Mouse (Mus musculus) midbrain, embryonic 13.5 days (tissue): ENCODE measurements around the gene Gm2381. TPM values are rescaled to one million over a fixed set of nuclear protein-coding genes. Genes with fewer than 3 reads are reported as not detected.
"Not testable (repeated sequence)": the region's sequence is repeated elsewhere in the genome, so short reads cannot be mapped to it uniquely, and the experiment has no call there.

ENCODE experiments used
- ATAC-seq: fragments of 200-750 bp; cut with Nextera tagmentation; 2 replicates; pipeline ENCODE4 v1.8.0; 2017; ENCODE audit warnings: mild to moderate bottlenecking, moderate TSS enrichment, moderate library complexity
- H3K27ac ChIP-seq: fragments of 300-500 bp; sonication (generic); 2 replicates; pipeline ENCODE4 v1.5.1; 2015; ENCODE audit warnings: inconsistent platforms, mild to moderate bottlenecking, moderate library complexity
- H3K27me3 ChIP-seq: fragments of 300-500 bp; sonication (generic); 2 replicates; pipeline ENCODE4 v1.6.1; 2015; ENCODE audit warnings: mild to moderate bottlenecking, inconsistent platforms
- H3K36me3 ChIP-seq: fragments of 300-500 bp; sonication (generic); 2 replicates; pipeline ENCODE4 v1.6.1; 2015; ENCODE audit warnings: mild to moderate bottlenecking, inconsistent platforms
- H3K4me1 ChIP-seq: fragments of 300-500 bp; sonication (generic); replicated peaks from 2 replicates; pipeline ENCODE4 v1.6.1; 2015; ENCODE audit warnings: inconsistent platforms
- H3K4me2 ChIP-seq: fragments of 300-500 bp; sonication (generic); replicated peaks from 2 replicates; pipeline ENCODE4 v1.6.1; 2015; ENCODE audit warnings: moderate library complexity, mild to moderate bottlenecking, inconsistent platforms
- H3K4me3 ChIP-seq: fragments of 300-500 bp; sonication (generic); replicated peaks from 2 replicates; pipeline ENCODE4 v1.5.1; 2015; ENCODE audit warnings: mild to moderate bottlenecking, inconsistent platforms
- H3K9ac ChIP-seq: fragments of 300-500 bp; sonication (generic); replicated peaks from 2 replicates; pipeline ENCODE4 v1.6.1; 2015; ENCODE audit warnings: mild to moderate bottlenecking, inconsistent platforms
- H3K9me3 ChIP-seq: fragments of 300-500 bp; sonication (generic); 2 replicates; pipeline ENCODE4 v1.6.1; 2016; ENCODE audit warnings: mild to moderate bottlenecking, inconsistent platforms
- WGBS: fragments of 180-500 bp; shearing (Covaris S2); methylation state at CpG from one replicate; pipeline ENCODE4 v1.1.7; 2015; 5-methylcytosine and 5-hydroxymethylcytosine counted together
- polyA plus RNA-seq: library from polyadenylated mRNA; unstranded; fragments of >200 nt; fragmentation: Nextera tagmentation; extraction: Ambion mirVana; gene quantifications from 2 replicates; pipeline ENCODE4 v1.2.1, GENCODE M21; 2015

Gene Gm2381
- not detected in 2 replicates for polyA plus RNA-seq

DNA sequence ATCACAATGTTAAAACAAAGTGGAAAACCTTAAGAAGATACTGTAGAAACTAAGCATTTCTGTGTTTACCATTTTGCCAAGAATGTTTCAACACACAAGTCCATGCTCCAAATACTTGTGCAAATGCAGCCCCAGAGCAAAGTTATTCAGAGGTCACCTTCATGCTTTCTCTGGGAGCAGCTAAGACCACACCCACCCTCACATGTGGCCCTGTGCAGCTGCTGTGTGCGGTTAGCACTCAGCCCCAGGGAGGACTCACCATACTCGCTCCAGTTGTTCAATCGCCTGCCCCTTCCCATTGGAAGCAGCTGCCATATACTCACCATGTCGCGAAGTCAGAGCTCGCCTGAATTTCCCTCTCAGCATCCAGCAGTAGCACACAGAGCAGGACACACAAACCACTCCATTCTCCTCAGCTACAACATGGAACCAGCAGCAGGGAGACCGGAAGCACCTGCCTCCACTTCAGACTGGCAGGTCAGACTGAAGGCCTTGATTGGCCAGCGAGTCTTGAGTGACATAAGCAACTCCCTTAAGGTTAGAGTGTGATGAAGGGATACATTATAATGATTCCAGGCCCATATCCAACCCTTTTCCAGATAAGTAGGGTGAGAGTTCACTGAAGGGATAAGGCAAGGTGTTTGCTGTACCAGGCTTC, at the start of gene Gm2381:
TSS of gene Gm2381 (minus strand) at position 434 of the 658 bp plus-strand sequence.
- H3K36me3 ChIP-seq, H3K27me3 ChIP-seq, H3K4me3 ChIP-seq, ATAC-seq, H3K4me1 ChIP-seq, H3K27ac ChIP-seq, H3K9ac ChIP-seq, H3K4me2 ChIP-seq: not testable (repeated sequence)
- peaks cover 14% of the 10 kb centered on the region for H3K9me3 ChIP-seq
- 84% methylated on average over 8 of the region's 8 CpGs for WGBS

GRCm38 (mm10) chr7:42898067-42898466, 31.0 kb upstream of the Gm2381 start:
- WGBS: 89% methylated on average over 2 of the region's 2 CpGs
- not testable (repeated sequence) for H3K4me2 ChIP-seq, H3K4me1 ChIP-seq, H3K4me3 ChIP-seq, H3K9ac ChIP-seq, H3K36me3 ChIP-seq, ATAC-seq, H3K27me3 ChIP-seq, H3K27ac ChIP-seq
- peaks cover 37% of the 10 kb centered on the region; the same call in 1 of the 2 replicates for H3K9me3 ChIP-seq

DNA sequence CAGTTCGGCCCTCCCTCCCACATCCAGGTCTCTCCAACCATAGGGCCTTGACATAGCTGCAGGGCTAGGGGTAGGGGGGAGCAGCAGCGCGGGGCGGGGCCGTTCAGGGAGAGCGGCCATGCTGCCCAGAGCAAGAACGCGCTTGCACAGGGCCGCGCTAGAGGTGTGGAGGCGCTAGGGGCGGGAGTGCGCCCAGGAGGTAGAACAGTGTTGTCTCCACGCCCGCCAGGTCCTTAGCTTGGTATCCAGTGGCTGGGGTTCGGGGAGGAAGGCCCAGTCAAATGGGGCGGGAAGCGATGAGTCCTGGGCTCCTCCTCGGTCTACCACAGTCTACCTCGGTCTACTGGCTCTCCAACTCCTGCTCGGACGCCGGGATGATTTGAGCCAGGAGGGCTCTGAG, 11.1 kb upstream of the Gm2381 start:
- H3K27me3 ChIP-seq: no peaks in the 10 kb centered on the region
- 51% methylated on average over 22 of the region's 23 CpGs for WGBS
- peaks cover 27% of the 10 kb centered on the region for H3K9me3 ChIP-seq
- no peak overlapping the region for H3K4me3 ChIP-seq
- no peak overlapping the region for H3K27ac ChIP-seq
- H3K9ac ChIP-seq: no peak overlapping the region
- no peaks in the 10 kb centered on the region for H3K4me1 ChIP-seq
- H3K4me2 ChIP-seq: no peak overlapping the region
- H3K36me3 ChIP-seq: no peaks in the 10 kb centered on the region
- ATAC-seq: no peak

DNA sequence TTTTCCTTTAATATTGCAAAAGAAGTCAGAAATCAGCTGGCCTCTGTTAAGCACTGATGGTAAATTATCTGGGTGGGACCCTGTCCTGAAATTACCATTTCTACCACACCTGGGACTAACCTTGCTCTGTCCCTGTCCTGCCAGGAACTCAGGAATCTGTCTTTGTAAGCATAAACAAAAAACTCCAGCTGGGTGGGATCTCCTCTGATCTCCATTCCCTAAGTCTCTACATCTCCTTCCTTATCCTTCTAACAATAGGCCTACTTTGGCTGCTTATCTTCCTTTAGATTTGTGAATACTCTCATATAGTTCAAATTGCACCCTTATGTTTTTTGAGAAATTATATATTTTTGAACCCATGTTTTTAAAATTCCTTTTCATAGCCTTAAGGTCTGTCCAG, 28.7 kb downstream of the Gm2381 start:
- peaks cover 15% of the 10 kb centered on the region for H3K9me3 ChIP-seq
- H3K9ac ChIP-seq, H3K27me3 ChIP-seq, H3K36me3 ChIP-seq, H3K27ac ChIP-seq, ATAC-seq, H3K4me1 ChIP-seq, H3K4me3 ChIP-seq, H3K4me2 ChIP-seq: not testable (repeated sequence)

- no peak overlapping the region for H3K27ac ChIP-seq
- H3K36me3 ChIP-seq: no peaks in the 10 kb centered on the region
- H3K9me3 ChIP-seq: peaks cover 23% of the 10 kb centered on the region
- H3K4me3 ChIP-seq: no peak overlapping the region
- WGBS: 73% methylated on average over 3 of the region's 3 CpGs
- no peak overlapping the region for H3K9ac ChIP-seq
- ATAC-seq: no peak
- H3K4me1 ChIP-seq: no peaks in the 10 kb centered on the region
- H3K4me2 ChIP-seq: no peak overlapping the region
- no peaks in the 10 kb centered on the region for H3K27me3 ChIP-seq
Measured at GRCm38 (mm10) chr7:42832221-42832620, 34.8 kb downstream of the Gm2381 start.

- H3K27ac ChIP-seq, H3K4me1 ChIP-seq, H3K4me2 ChIP-seq, H3K4me3 ChIP-seq, H3K9ac ChIP-seq, H3K36me3 ChIP-seq, H3K9me3 ChIP-seq, H3K27me3 ChIP-seq, ATAC-seq: not testable (repeated sequence)
- no CpG with 5 or more reads among the region's 1 CpGs for WGBS
Measured at GRCm38 (mm10) chr7:42793425-42793824, 73.6 kb downstream of the Gm2381 start, which contains the start of gene Vmn2r62. Gene Vmn2r62 (minus strand): TSS chr7:42793525.

Other genes starting within 250 kb of the Gm2381 start
- 2.8 and 2.9 TPM in 2 replicates for gene Zfp976, start 224.6 kb downstream of the Gm2381 start, polyA plus RNA-seq
- gene Zfp975, start 174.5 kb downstream of the Gm2381 start, polyA plus RNA-seq: 7.2 and 7.3 TPM in 2 replicates
- gene Gm17067, start 140.2 kb downstream of the Gm2381 start, polyA plus RNA-seq: not detected in 2 replicates
- not detected in 2 replicates for gene Vmn2r62, start 73.7 kb downstream of the Gm2381 start, polyA plus RNA-seq
- not detected in 2 replicates for gene Vmn2r63, start 66.6 kb upstream of the Gm2381 start, polyA plus RNA-seq
- not detected in 2 replicates for gene Gm9268, start 151.5 kb upstream of the Gm2381 start, polyA plus RNA-seq
- not detected in 2 replicates for gene Zfp936, start 247.0 kb upstream of the Gm2381 start, polyA plus RNA-seq